ENCODE assay signal across 8 mouse cellular contexts in the genomic region with DNA sequence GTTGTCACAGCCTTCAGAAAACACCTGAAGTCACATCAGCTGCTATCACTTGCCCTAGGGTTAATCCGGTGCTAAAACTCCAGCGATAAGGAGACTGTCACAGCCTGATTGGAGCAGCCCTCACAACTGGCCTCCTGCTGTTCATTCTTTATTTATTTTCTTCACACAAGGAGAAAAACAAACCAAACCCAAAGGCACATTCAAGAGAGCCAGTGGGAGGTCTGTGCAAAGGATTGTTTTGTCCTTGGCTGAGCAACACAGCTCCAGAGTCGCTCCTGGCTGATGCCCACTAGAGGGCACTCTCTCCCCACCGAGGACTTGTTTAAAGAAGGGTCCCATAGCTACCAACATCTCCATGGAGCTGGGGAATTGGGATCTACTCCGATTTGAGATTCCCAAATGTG.
DNase-seq lines count a peak whose midpoint lies in the region; ATAC-seq and TF ChIP-seq lines count a peak whose summit lies in the region.

No protein-coding gene starts in this region.

- ATAC-seq in intestine, embryonic 15.5 days: peak; percentile 85

- no peaks in the 10 kb centered on the region for H3K9me3 ChIP-seq in intestine, embryonic 15.5 days

- H3K27me3 ChIP-seq in intestine, embryonic 15.5 days (replicated peaks): no peaks in the 10 kb centered on the region
- no peaks in the 10 kb centered on the region for H3K27me3 ChIP-seq in spleen, adult 2 months (ENCODE audit: control insufficient read depth, insufficient read depth, low read length)

- H3K4me3 ChIP-seq in intestine, embryonic 15.5 days (replicated peaks): no peak overlapping the region
- H3K4me3 ChIP-seq in spleen, adult 2 months (ENCODE audit: extremely low read depth, insufficient read depth, insufficient read length): no peak overlapping the region

- H3K27ac ChIP-seq in intestine, embryonic 15.5 days: no peak overlapping the region
- no peak overlapping the region for H3K27ac ChIP-seq in spleen, adult 2 months (ENCODE audit: insufficient read depth, low read length)

- 16% methylated on average over 5 of the region's 5 CpGs for WGBS in intestine, embryonic 15.5 days
- WGBS in spleen, adult 2 months: 31% methylated on average over 5 of the region's 5 CpGs

- TF ChIP-seq CTCF in spleen, adult 2 months (IDR thresholded peaks at IDR 0.05; ENCODE audit: extremely low read depth, insufficient read depth, insufficient read length, insufficient replicate concordance): peak; percentile 44; the same call in 1 of the 2 replicates

- no peak overlapping the region for H3K4me2 ChIP-seq in intestine, embryonic 15.5 days (replicated peaks)

- H3K36me3 ChIP-seq in intestine, embryonic 15.5 days: 0 out of 2 replicates have a peak, but pooled peaks cover under 1% of the 10 kb centered on the region
- H3K36me3 ChIP-seq in spleen, adult 2 months (ENCODE audit: control insufficient read depth, insufficient read depth, low read length): no peaks in the 10 kb centered on the region

- H3K9ac ChIP-seq in intestine, embryonic 15.5 days: no peak overlapping the region

- intact Hi-C loops in gastrocnemius, postnatal 36 days (cut with DNase I): loop anchor here (5.0 to 10.0 kb wide), 4 partner anchors 108 to 1138 kb away; no protein-coding TSS in a partner anchor
- intact Hi-C loops in left cerebral cortex, postnatal 14 days (cut with DNase I): loop anchor here (5.0 to 10.0 kb wide), 4 partner anchors 218 to 1241 kb away; partner anchors contain the start of gene Pbx1

- peak; percentile 6 for DNase-seq in thymus, postnatal 25 days
- DNase-seq in thymus, adult 18-20 months: no peak
- DNase-seq in embryo, embryonic 11.5 days (ENCODE audit: low read depth, low spot score): peak; percentile 71
- DNase-seq in gastrocnemius, postnatal 36 days: peak; percentile 55 to 66
- DNase-seq in left cerebral cortex, postnatal 14 days (ENCODE audit: low spot score in 2 of 2): peak; percentile 86
- DNase-seq in mesoderm, embryonic 11.5 days (ENCODE audit: low read depth, low spot score): peak; percentile 87
- DNase-seq in spleen, adult 2 months (ENCODE audit: low read depth in 1 of 2, low spot score in 2 of 2): no peak

- TF ChIP-seq POLR2A in spleen, adult 2 months (IDR thresholded peaks at IDR 0.05; ENCODE audit: low read depth, low read length): no peak

- H3K4me1 ChIP-seq in intestine, embryonic 15.5 days (replicated peaks): peaks cover 19% of the 10 kb centered on the region; the same call in 1 of the 2 replicates
- H3K4me1 ChIP-seq in spleen, adult 2 months (ENCODE audit: control insufficient read depth, insufficient read depth, insufficient read length): no peaks in the 10 kb centered on the region

Comparison
In these comparisons a context has a peak if more than half of its experiments do, and no peak if none do; other contexts are left out.
1. DNase-seq: peak in thymus, postnatal 25 days (single experiment), embryo, embryonic 11.5 days (single experiment), gastrocnemius, postnatal 36 days (2 of 2), left cerebral cortex, postnatal 14 days (2 of 2) and mesoderm, embryonic 11.5 days (single experiment); none in thymus, adult 18-20 months (0 of 2) and spleen, adult 2 months (0 of 2).